Mouse (Mus musculus) embryonic fibroblast, embryonic 13.5 days (primary cell): Measurements from ENCODE around the gene Zdhhc13. TPM values are rescaled to one million over a fixed set of nuclear protein-coding genes. Genes with fewer than 3 reads are reported as not detected.

Experiments used
- H3K27ac ChIP-seq: 2 replicates; pipeline ENCODE4 v1.5.1; 2012; ENCODE audit warnings: low read length, control low read depth, inconsistent platforms; ENCODE audit not compliant: insufficient read depth
- H3K4me1 ChIP-seq: 2 replicates; pipeline ENCODE4 v1.6.1; 2011; ENCODE audit warnings: low read length; ENCODE audit not compliant: control insufficient read depth, insufficient read depth
- H3K4me3 ChIP-seq: 2 replicates; pipeline ENCODE4 v1.5.1; 2011; ENCODE audit warnings: mild to moderate bottlenecking, control low read depth, low read length; ENCODE audit not compliant: insufficient read depth
- CTCF ChIP-seq: IDR thresholded peaks from 2 replicates; pipeline ENCODE4 v1.5.1; 2011; ENCODE audit warnings: mild to moderate bottlenecking, control low read depth, low read length, moderate library complexity, borderline replicate concordance; ENCODE audit not compliant: insufficient read depth
- POLR2A ChIP-seq: IDR thresholded peaks from 2 replicates; pipeline ENCODE4 v1.6.1; 2011; ENCODE audit warnings: low read depth, mild to moderate bottlenecking, control low read depth, low read length, moderate library complexity
- polyA plus RNA-seq: library from polyadenylated mRNA; stranded (reverse); fragments of >200 nt; gene quantifications from 2 replicates; pipeline ENCODE4 v1.2.4, GENCODE M21; 2011; ENCODE audit warnings: low read depth; ENCODE audit not compliant: missing spikeins, insufficient read length

Zdhhc13 gene
- polyA plus RNA-seq, 1 experiment = 28.1 TPM

GRCm38 (mm10) chr7:48875096-48875495 lies 86.3 kb downstream of the Zdhhc13 start:
- Histone ChIP-seq H3K27ac (no peak overlapping the region), H3K4me1 (peaks cover 8% of the 10 kb centered on the region), H3K4me3 (no peak overlapping the region)
- TF ChIP-seq CTCF (no peak), POLR2A (no peak)

DNA sequence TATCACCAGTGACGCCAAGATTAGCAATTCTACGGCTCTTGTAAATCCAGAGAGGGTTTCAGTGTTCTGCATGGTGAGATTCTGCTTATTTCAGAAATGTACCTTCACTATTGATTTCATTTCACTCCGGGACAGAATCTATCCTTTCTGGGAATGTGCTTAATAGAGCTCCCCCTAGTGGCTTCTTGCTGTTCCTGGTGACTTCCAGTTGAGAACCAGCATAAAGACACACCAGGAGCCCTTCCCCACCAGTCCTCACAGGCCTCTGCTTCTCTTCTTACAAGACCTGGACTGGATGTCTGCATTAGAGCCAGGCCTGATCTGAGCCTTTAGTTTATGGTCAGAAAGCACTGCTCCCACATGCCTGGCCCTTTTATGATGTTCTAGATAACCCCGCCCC lies 87.7 kb downstream of the Zdhhc13 start:
- Histone ChIP-seq H3K4me1 (peaks cover 8% of the 10 kb centered on the region), H3K4me3 (no peak overlapping the region), H3K27ac (no peak overlapping the region)
- no peak for TF ChIP-seq POLR2A
- TF ChIP-seq CTCF = 0 out of 2 replicates have a peak, but pooled peaks have one; percentile 5

Other genes with a start within 250 kb of the Zdhhc13 start
- gene Mrgprb2, start 230.9 kb upstream of the Zdhhc13 start, polyA plus RNA-seq = not detected in 2 replicates
- not detected in 2 replicates for gene Mrgprb3, start 145.2 kb upstream of the Zdhhc13 start, polyA plus RNA-seq
- gene Csrp3, start 59.0 kb downstream of the Zdhhc13 start, polyA plus RNA-seq = not detected in 2 replicates
- 14.8 and 15.5 TPM in 2 replicates for gene E2f8, start 92.6 kb downstream of the Zdhhc13 start, polyA plus RNA-seq
- gene Nav2, start 119.7 kb downstream of the Zdhhc13 start, polyA plus RNA-seq = 18.2 and 18.7 TPM in 2 replicates